Mouse (Mus musculus) cortical plate, adult 2 months (tissue): Measurements from ENCODE around the gene Kcnj11. TPM values are rescaled to one million over a fixed set of nuclear protein-coding genes. Genes with fewer than 3 reads are reported as not detected.

ENCODE experiments used
- H3K27ac ChIP-seq: fragments of 200-500 bp; 2 replicates; pipeline ENCODE4 v1.5.1; 2012; ENCODE audit warnings: low read length, control low read depth, inconsistent platforms; ENCODE audit not compliant: insufficient read depth
- H3K4me1 ChIP-seq: fragments of 200-500 bp; 2 replicates; pipeline ENCODE4 v1.6.1; 2011; ENCODE audit warnings: low read length; ENCODE audit not compliant: control insufficient read depth, insufficient read depth
- H3K4me3 ChIP-seq: fragments of 200-500 bp; 2 replicates; pipeline ENCODE4 v1.5.1; 2011; ENCODE audit warnings: mild to moderate bottlenecking, low read length, control low read depth; ENCODE audit not compliant: insufficient read depth
- CTCF ChIP-seq: fragments of 200-500 bp; IDR thresholded peaks from 2 replicates; pipeline ENCODE4 v1.5.1; 2011; ENCODE audit warnings: mild to moderate bottlenecking, control low read depth, low read length; ENCODE audit not compliant: insufficient read depth; ENCODE audit errors: extremely low read depth
- POLR2A ChIP-seq: fragments of 200-500 bp; IDR thresholded peaks from 2 replicates; pipeline ENCODE4 v1.6.1; 2011; ENCODE audit warnings: mild to moderate bottlenecking, low read length, control low read depth; ENCODE audit not compliant: insufficient read depth; ENCODE audit errors: extremely low read depth
- polyA plus RNA-seq: library from polyadenylated mRNA; depleted of rRNA; stranded (reverse); fragments of >200 nt; gene quantifications from 2 replicates; pipeline ENCODE4 v1.2.3, GENCODE M21; 2012; rRNA removed

Gene Kcnj11
- 44.6 and 51.0 TPM in 2 replicates for polyA plus RNA-seq

DNA sequence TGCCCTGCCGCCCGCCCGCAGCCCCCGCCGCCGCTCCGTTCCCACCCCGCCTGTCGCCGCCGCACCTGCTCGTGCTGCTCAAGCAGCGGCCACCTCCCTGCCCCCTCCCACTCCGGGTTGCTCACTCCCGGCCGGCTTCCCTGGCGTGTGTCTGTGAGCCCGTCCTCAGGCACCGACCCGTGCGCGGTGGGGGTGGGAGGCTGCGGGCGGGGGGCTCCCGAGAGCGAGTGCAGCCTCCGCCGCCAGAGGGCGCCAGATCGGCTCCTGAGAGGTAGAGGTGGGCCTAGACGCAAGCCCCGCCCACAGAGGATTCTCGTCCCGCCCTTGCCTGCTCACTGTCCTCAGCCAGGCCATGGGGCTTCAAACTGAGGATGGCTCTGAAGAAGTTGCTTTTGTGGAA is at the start of gene Kcnj11:
Gene Kcnj11, minus strand, starts transcription at position 202 of the 400 bp plus-strand sequence.
- H3K4me1 ChIP-seq = peaks cover 3% of the 10 kb centered on the region; the same call in 1 of the 2 replicates
- peak within 1 kb of the TSS; percentile 58 for H3K4me3 ChIP-seq
- H3K27ac ChIP-seq = no peak within 1 kb of the TSS
- no peak for TF ChIP-seq POLR2A
- peak; percentile 50 for TF ChIP-seq CTCF

DNA sequence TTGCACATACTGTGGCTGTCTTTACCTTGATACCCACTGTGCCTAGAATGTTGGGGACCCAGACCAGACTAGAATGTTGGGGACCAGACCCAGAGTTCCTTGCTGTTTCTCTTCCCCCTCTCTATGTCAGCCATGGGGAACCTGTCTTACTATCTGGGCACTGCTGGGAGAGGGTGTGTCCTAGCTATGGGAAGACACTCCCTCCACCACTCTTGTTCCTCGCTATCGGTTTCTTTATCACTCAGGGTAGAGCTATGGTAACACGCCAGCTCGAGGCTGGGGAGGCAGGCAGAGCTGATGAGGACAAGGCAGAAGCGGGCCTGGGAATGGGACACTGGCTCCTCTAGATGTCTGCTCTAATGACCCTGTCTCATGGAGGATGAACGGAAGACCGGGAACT is 46.9 kb upstream of the Kcnj11 start:
- H3K27ac ChIP-seq = no peak overlapping the region
- H3K4me1 ChIP-seq = no peaks in the 10 kb centered on the region
- TF ChIP-seq POLR2A (no peak), CTCF (no peak)
- no peak overlapping the region for H3K4me3 ChIP-seq

DNA sequence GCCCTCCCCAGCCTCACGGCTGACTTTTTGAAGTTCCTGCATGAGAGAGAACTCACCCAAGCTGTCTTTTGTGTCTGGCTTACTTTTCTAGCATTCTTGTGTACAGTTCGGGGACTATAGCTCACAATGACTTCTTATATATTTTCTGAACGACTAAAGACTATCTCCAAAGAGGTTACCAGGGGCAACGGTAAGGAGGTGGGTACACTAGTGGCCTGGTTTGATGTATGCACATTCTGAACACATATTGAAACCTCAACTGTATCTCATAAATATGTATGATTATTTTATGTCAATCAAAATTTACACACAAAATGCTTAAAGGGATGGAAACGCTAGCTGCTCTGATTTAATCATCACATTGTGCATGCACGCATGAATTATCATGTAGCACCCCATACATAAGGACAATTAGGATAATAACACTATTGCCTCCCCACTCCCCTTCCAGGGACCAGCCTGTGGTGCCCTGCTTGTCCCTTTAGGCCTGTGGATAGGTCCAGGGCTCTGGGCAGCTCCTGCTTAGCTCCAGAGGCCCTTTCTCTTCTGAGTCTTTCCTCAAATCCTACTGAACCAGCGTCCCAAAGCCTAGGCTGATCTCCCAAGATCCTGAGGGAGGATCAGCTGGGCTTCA is 46.2 kb upstream of the Kcnj11 start:
- Histone ChIP-seq H3K4me1 (no peaks in the 10 kb centered on the region), H3K27ac (no peak overlapping the region), H3K4me3 (no peak overlapping the region)
- TF ChIP-seq CTCF = no peak
- no peak for TF ChIP-seq POLR2A

DNA sequence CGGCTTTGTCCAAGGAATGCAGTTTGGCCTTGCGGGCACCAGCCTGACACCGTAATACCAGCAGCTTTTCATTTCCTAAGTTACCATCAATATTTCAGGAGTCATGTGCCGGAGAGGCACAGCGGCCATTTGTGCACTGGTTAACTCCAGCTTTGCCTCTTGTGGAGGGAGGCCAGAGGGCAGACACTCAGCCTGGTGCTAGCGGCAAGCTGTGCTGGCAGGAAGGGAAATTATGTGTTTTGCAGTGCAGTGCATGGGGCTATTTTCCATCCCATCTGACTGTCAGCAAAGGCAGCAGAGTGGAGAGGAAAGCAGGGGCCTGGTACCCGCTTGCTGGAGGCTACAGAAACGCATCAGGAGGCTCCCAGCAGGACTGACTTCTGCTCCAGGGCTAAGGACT is 43.5 kb upstream of the Kcnj11 start:
- TF ChIP-seq POLR2A (no peak), CTCF (no peak)
- H3K4me1 ChIP-seq = no peaks in the 10 kb centered on the region
- no peak overlapping the region for H3K4me3 ChIP-seq
- H3K27ac ChIP-seq = no peak overlapping the region

DNA sequence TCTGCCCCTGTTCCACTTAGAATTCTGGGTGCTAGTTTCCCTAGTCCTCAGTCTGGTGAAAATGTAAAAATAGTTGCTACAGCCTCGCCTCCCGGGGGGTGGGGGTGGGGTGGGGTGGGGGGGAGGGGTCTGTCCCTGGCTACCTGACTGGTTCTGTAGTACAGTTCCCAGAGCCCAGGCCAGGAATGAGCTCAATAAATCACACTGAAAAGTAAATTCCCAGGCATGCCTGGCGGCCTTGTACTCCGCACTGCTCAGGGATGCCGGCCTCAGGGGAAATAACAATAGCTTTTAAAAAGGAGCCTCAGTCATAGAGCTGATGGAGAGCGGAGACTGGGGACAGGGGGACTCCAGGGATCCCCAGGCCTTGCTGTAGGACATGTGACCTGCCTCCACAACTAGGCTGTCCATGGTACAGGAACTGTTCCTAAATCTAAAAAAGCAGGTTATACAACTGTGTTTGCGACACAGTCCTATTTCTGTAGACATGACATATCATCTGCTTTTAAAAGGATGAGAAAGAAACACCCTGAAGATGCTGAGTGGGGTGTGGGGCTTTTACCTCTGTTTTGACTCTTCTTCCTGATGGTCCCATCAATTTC is 37.9 kb upstream of the Kcnj11 start:
- Histone ChIP-seq H3K27ac (no peak overlapping the region), H3K4me1 (no peaks in the 10 kb centered on the region), H3K4me3 (no peak overlapping the region)
- no peak for TF ChIP-seq POLR2A
- TF ChIP-seq CTCF = no peak

DNA sequence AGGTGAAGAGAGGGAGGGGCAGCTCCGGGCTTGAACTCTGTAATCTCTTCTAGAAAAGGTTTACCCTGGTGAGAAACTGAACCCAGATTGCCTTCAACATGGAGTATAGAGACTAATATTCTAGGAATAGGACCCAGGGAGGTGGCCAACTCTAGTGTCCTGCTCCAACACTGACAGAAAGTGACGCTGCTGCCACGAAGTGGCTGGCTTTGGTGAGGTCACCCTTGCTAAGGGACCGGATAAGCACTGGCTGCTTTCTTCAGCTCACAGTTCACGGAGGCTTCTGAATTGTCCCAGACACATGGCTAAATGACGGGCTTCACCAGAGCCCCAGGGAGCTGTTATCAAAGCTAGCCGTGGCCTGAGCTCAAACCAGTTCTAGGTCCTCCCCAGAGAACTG is 33.3 kb upstream of the Kcnj11 start:
- H3K27ac ChIP-seq = no peak overlapping the region
- TF ChIP-seq CTCF (no peak), POLR2A (no peak)
- peaks cover 4% of the 10 kb centered on the region; the same call in 1 of the 2 replicates for H3K4me1 ChIP-seq
- H3K4me3 ChIP-seq = no peak overlapping the region

DNA sequence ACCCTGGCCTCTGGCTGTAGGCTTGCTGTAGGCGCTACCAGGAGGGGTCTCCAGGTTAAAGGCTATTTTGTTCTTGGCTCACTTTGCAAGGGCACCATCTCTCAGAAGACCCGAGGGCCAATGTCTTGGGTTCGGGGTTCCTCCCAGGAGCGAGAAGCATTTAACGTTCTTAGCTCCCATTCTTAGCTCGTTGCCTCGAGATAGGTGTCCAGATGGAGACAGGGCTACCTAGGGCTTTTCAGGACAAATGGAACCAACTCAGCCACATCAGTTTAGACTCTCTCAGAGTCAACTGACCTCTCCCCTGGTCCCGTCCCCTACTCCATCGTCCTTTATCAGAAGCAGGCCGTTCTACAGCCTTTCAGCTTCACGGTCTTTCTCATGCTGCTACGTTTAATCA is 31.7 kb upstream of the Kcnj11 start:
- Histone ChIP-seq H3K27ac (peak overlapping the region; percentile 0; the same call in 1 of the 2 replicates), H3K4me3 (no peak overlapping the region), H3K4me1 (peaks cover 4% of the 10 kb centered on the region; the same call in 1 of the 2 replicates)
- TF ChIP-seq POLR2A (no peak), CTCF (no peak)

DNA sequence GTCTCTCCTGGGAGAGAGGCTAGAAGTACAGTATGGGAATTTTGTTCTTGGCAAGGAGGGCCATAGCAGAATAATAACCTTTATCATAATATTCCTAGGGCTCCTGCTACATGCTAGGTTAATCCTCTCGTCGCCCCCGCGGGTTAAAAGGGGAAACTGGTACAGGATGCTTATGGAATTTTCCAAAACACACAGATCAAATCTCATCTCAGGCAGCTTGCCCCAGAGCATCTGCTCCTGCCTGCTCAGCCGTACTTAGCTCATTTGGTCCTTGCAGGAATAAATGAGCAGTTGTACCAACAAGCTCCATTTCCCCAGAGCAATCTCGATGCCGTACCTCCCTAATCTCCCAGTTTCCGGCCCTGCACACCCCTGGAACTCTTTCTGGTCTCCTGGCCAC is 31.2 kb upstream of the Kcnj11 start:
- H3K4me1 ChIP-seq = peaks cover 4% of the 10 kb centered on the region; the same call in 1 of the 2 replicates
- H3K27ac ChIP-seq = peak overlapping the region; percentile 0; the same call in 1 of the 2 replicates
- TF ChIP-seq POLR2A (no peak), CTCF (no peak)
- H3K4me3 ChIP-seq = no peak overlapping the region

DNA sequence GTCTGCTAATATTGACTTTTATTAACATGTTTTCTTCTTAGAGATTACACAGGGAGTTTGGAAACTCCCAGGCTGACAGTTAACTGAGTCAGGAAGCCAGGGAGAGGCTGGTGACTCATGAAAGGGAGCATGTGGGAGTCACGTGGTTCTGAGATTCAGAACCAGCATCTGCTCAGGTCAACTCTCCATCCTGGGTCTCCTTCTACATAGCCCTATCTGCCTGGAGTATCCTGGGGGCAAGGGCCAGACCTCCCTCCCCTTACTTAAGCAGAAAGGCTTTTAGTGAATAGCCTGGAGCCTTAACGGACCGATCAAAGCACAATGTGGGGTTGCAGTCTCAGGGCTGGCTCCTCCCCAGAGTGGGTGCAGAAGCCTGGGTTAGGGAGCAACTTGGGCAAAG is 30.7 kb upstream of the Kcnj11 start:
- no peak for TF ChIP-seq POLR2A
- TF ChIP-seq CTCF = no peak
- Histone ChIP-seq H3K4me1 (peaks cover 4% of the 10 kb centered on the region; the same call in 1 of the 2 replicates), H3K27ac (peak overlapping the region; percentile 74), H3K4me3 (no peak overlapping the region)

DNA sequence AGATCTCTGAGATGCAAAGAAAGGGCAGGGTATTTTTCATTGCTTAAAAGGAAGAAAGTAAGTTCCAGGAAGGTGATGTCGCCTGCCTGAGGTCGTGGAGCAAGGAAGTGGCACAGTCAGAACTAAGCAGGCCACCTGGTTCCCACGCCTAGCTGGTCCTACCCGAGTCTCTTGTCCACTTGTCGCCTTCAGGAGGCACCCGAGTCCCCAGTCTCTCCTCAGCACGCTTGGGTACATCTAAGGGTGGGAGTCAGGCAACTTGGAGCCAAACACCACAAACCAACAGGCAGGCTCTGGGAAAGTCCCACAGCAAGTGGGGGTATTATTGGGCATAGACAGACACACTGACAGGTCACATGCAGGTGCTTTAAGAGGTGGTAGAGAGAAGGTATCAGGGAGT is 30.2 kb upstream of the Kcnj11 start:
- TF ChIP-seq CTCF (no peak), POLR2A (no peak)
- H3K4me1 ChIP-seq = peaks cover 4% of the 10 kb centered on the region; the same call in 1 of the 2 replicates
- H3K27ac ChIP-seq = no peak overlapping the region
- H3K4me3 ChIP-seq = no peak overlapping the region
